Mouse (Mus musculus): ENCODE results near the gene Gmppa. TPM values are rescaled to one million over a fixed set of nuclear protein-coding genes. Genes with fewer than 3 reads are reported as not detected.
A peak's percentile ranks its signal among the peaks of the same experiment; 100 is the strongest.

The Gmppa gene
- total and polyA plus RNA-seq, 2 experiments from 2014 or later: 64.9 to 68.3 TPM

GRCm38 (mm10) chr1:75393846-75394245 lies 41.9 kb upstream of the Gmppa start:
- H3K4me3 ChIP-seq (ENCODE audit: low read depth, low read length): no peak overlapping the region
- ATAC-seq (peak; percentile 13; the same call in 1 of the 2 replicates), DNase-seq (no peak)
- H3K27ac ChIP-seq (ENCODE audit: low read depth, low read length): peak overlapping the region; percentile 45; the same call in 1 of the 2 replicates
- H3K9ac ChIP-seq: no peak overlapping the region; the same call in 1 of the 2 replicates
- no peaks in the 10 kb centered on the region for H3K9me3 ChIP-seq (ENCODE audit: low read length)
- WGBS: 89% methylated on average over 3 of the region's 3 CpGs
- H3K27me3 ChIP-seq (ENCODE audit: insufficient read depth, low read length): no peaks in the 10 kb centered on the region
- H3K36me3 ChIP-seq (ENCODE audit: insufficient read depth): no peaks in the 10 kb centered on the region
- peaks cover 7% of the 10 kb centered on the region; the same call in 1 of the 2 replicates for H3K4me1 ChIP-seq (ENCODE audit: insufficient read depth)
- no peak for TF ChIP-seq CTCF (IDR thresholded peaks at IDR 0.05; ENCODE audit: low read depth)
- no peak overlapping the region for H3K4me2 ChIP-seq (ENCODE audit: low read depth)

- no peaks in the 10 kb centered on the region for H3K27me3 ChIP-seq (ENCODE audit: insufficient read depth, low read length)
- 15% methylated on average over 9 of the region's 9 CpGs for WGBS
- no peak overlapping the region for H3K4me3 ChIP-seq (ENCODE audit: low read depth, low read length)
- H3K36me3 ChIP-seq (ENCODE audit: insufficient read depth): peaks cover 28% of the 10 kb centered on the region
- no peak overlapping the region for H3K9ac ChIP-seq
- no peak overlapping the region for H3K4me2 ChIP-seq (ENCODE audit: low read depth)
- DNase-seq: peak; percentile 68
- peak; percentile 68 for TF ChIP-seq CTCF (IDR thresholded peaks at IDR 0.05; ENCODE audit: low read depth)
- no peaks in the 10 kb centered on the region for H3K9me3 ChIP-seq (ENCODE audit: low read length)
- ATAC-seq: peak; percentile 28; the same call in 1 of the 2 replicates
- no peaks in the 10 kb centered on the region for H3K4me1 ChIP-seq (ENCODE audit: insufficient read depth)
- no peak overlapping the region for H3K27ac ChIP-seq (ENCODE audit: low read depth, low read length)
Observed at GRCm38 (mm10) chr1:75398761-75399402, 36.8 kb upstream of the Gmppa start.

- Histone ChIP-seq H3K4me3 (ENCODE audit: low read depth, low read length) (no peak overlapping the region), H3K4me1 (ENCODE audit: insufficient read depth) (no peaks in the 10 kb centered on the region), H3K9me3 (ENCODE audit: low read length) (no peaks in the 10 kb centered on the region), H3K36me3 (ENCODE audit: insufficient read depth) (peaks cover 38% of the 10 kb centered on the region), H3K27ac (ENCODE audit: low read depth, low read length) (no peak overlapping the region), H3K27me3 (ENCODE audit: insufficient read depth, low read length) (no peaks in the 10 kb centered on the region), H3K9ac (no peak overlapping the region), H3K4me2 (ENCODE audit: low read depth) (0 out of 2 replicates have a peak overlapping the region, but pooled peaks have one; percentile 2)
- WGBS: 17% methylated on average over 15 of the region's 15 CpGs
- DNase-seq (no peak), ATAC-seq (peak; percentile 78)
- no peak for TF ChIP-seq CTCF (IDR thresholded peaks at IDR 0.05; ENCODE audit: low read depth)
Observed at GRCm38 (mm10) chr1:75399755-75400492, 35.8 kb upstream of the Gmppa start.

GRCm38 (mm10) chr1:75400493-75401115 lies 35.1 kb upstream of the Gmppa start:
- no peak for DNase-seq
- no peak overlapping the region for H3K4me3 ChIP-seq (ENCODE audit: low read depth, low read length)
- H3K4me1 ChIP-seq (ENCODE audit: insufficient read depth): no peaks in the 10 kb centered on the region
- no peak overlapping the region for H3K27ac ChIP-seq (ENCODE audit: low read depth, low read length)
- TF ChIP-seq CTCF (IDR thresholded peaks at IDR 0.05; ENCODE audit: low read depth): no peak
- peaks cover 39% of the 10 kb centered on the region for H3K36me3 ChIP-seq (ENCODE audit: insufficient read depth)
- H3K9ac ChIP-seq: no peak overlapping the region
- 39% methylated on average over 6 of the region's 6 CpGs for WGBS
- H3K4me2 ChIP-seq (ENCODE audit: low read depth): 0 out of 2 replicates have a peak overlapping the region, but pooled peaks have one; percentile 2
- H3K27me3 ChIP-seq (ENCODE audit: insufficient read depth, low read length): no peaks in the 10 kb centered on the region
- no peaks in the 10 kb centered on the region for H3K9me3 ChIP-seq (ENCODE audit: low read length)
- no peak for ATAC-seq

- DNase-seq: no peak
- H3K9me3 ChIP-seq (ENCODE audit: low read length): no peaks in the 10 kb centered on the region
- 64% methylated on average over 3 of the region's 3 CpGs for WGBS
Observed at GRCm38 (mm10) chr1:75405547-75405946, 30.2 kb upstream of the Gmppa start.

GRCm38 (mm10) chr1:75406173-75406572 lies 29.6 kb upstream of the Gmppa start:
- Histone ChIP-seq H3K27ac (ENCODE audit: low read depth, low read length) (no peak overlapping the region), H3K9me3 (ENCODE audit: low read length) (no peaks in the 10 kb centered on the region), H3K4me1 (ENCODE audit: insufficient read depth) (no peaks in the 10 kb centered on the region), H3K4me2 (ENCODE audit: low read depth) (no peak overlapping the region), H3K27me3 (ENCODE audit: insufficient read depth, low read length) (no peaks in the 10 kb centered on the region), H3K36me3 (ENCODE audit: insufficient read depth) (peaks cover 51% of the 10 kb centered on the region), H3K4me3 (ENCODE audit: low read depth, low read length) (no peak overlapping the region), H3K9ac (no peak overlapping the region)
- DNase-seq: no peak
- 95% methylated on average over 15 of the region's 15 CpGs for WGBS
- no peak for TF ChIP-seq CTCF (IDR thresholded peaks at IDR 0.05; ENCODE audit: low read depth)
- ATAC-seq: no peak

More at GRCm38 (mm10) chr1:75405547-75405946, 30.2 kb upstream of the Gmppa start:
- H3K9ac ChIP-seq: no peak overlapping the region
- H3K4me1 ChIP-seq (ENCODE audit: insufficient read depth): no peaks in the 10 kb centered on the region
- H3K27me3 ChIP-seq (ENCODE audit: insufficient read depth, low read length): no peaks in the 10 kb centered on the region
- H3K36me3 ChIP-seq (ENCODE audit: insufficient read depth): peaks cover 55% of the 10 kb centered on the region
- H3K27ac ChIP-seq (ENCODE audit: low read depth, low read length): no peak overlapping the region
- no peak for ATAC-seq
- no peak for TF ChIP-seq CTCF (IDR thresholded peaks at IDR 0.05; ENCODE audit: low read depth)
- H3K4me3 ChIP-seq (ENCODE audit: low read depth, low read length): no peak overlapping the region
- no peak overlapping the region for H3K4me2 ChIP-seq (ENCODE audit: low read depth)
